Mouse (Mus musculus) spleen, adult 2 months (tissue): ENCODE results near the gene Cdk15.

Experiments used
- CTCF ChIP-seq: fragments of 200-500 bp; IDR thresholded peaks from 2 replicates; pipeline ENCODE4 v1.5.1; 2011; ENCODE audit warnings: mild to moderate bottlenecking, inconsistent platforms; ENCODE audit not compliant: insufficient read depth, insufficient read length, insufficient replicate concordance; ENCODE audit errors: extremely low read depth
- POLR2A ChIP-seq: fragments of 200-500 bp; IDR thresholded peaks from 2 replicates; pipeline ENCODE4 v1.6.1; 2011; ENCODE audit warnings: low read depth, low read length, inconsistent platforms

- no peak for TF ChIP-seq POLR2A
- TF ChIP-seq CTCF, result no peak
These were observed 111.4 kb downstream of the Cdk15 start for GRCm38 (mm10) chr1:59367928-59368648.
